Mouse (Mus musculus) heart, embryonic 16.5 days (tissue): ENCODE measurements around the gene Pogz. TPM values are rescaled to one million over a fixed set of nuclear protein-coding genes. Genes with fewer than 3 reads are reported as not detected.
"Not testable (repeated sequence)": the region's sequence is repeated elsewhere in the genome, so short reads cannot be mapped to it uniquely, and the experiment has no call there.

Experiments
- ATAC-seq: fragments of 200-750 bp; cut with Nextera tagmentation; replicated peaks from 2 replicates; pipeline ENCODE4 v1.8.0; 2017; ENCODE audit warnings: moderate number of reproducible peaks; ENCODE audit not compliant: insufficient read depth, low FRiP score; ENCODE audit errors: extremely low read depth
- H3K27ac ChIP-seq: fragments of 300-500 bp; sonication (generic); 2 replicates; pipeline ENCODE4 v1.5.1; 2014; ENCODE audit warnings: mild to moderate bottlenecking, low read length, control low read depth, moderate library complexity
- H3K27me3 ChIP-seq: fragments of 300-500 bp; sonication (generic); 2 replicates; pipeline ENCODE4 v1.6.1; 2014; ENCODE audit warnings: low read length, mixed read lengths; ENCODE audit not compliant: control insufficient read depth, insufficient read depth
- H3K36me3 ChIP-seq: fragments of 300-500 bp; sonication (generic); 2 replicates; pipeline ENCODE4 v1.6.1; 2014; ENCODE audit not compliant: control insufficient read depth, insufficient read depth
- H3K4me1 ChIP-seq: fragments of 300-500 bp; sonication (generic); 2 replicates; pipeline ENCODE4 v1.6.1; 2014; ENCODE audit warnings: low read length, mixed read lengths; ENCODE audit not compliant: control insufficient read depth, insufficient read depth
- H3K4me2 ChIP-seq: fragments of 300-500 bp; sonication (generic); 2 replicates; pipeline ENCODE4 v1.6.1; 2014; ENCODE audit warnings: low read depth, mild to moderate bottlenecking, control low read depth, low read length
- H3K4me3 ChIP-seq: fragments of 300-500 bp; sonication (generic); 2 replicates; pipeline ENCODE4 v1.5.1; 2014; ENCODE audit warnings: mild to moderate bottlenecking, control low read depth, low read length
- H3K9ac ChIP-seq: fragments of 300-500 bp; sonication (generic); 2 replicates; pipeline ENCODE4 v1.6.1; 2014; ENCODE audit warnings: low read length, control low read depth
- H3K9me3 ChIP-seq: fragments of 300-500 bp; sonication (generic); replicated peaks from 2 replicates; pipeline ENCODE4 v1.6.1; 2016; ENCODE audit warnings: low read length; ENCODE audit not compliant: control insufficient read depth
- WGBS: fragments of 180-500 bp; shearing (Covaris S2); extraction: QIAGEN DNeasy Blood & Tissue Kit; methylation state at CpG from one replicate; pipeline ENCODE4 v1.1.7; 2014; 5-methylcytosine and 5-hydroxymethylcytosine counted together
- polyA plus RNA-seq: library from polyadenylated mRNA; unstranded; fragments of >200 nt; fragmentation: Nextera tagmentation; extraction: Ambion mirVana; gene quantifications from 2 replicates; pipeline ENCODE4 v1.2.1, GENCODE M21; 2015

The Pogz gene
- polyA plus RNA-seq, 1 experiment from 2014 or later, result 8.9 TPM

DNA sequence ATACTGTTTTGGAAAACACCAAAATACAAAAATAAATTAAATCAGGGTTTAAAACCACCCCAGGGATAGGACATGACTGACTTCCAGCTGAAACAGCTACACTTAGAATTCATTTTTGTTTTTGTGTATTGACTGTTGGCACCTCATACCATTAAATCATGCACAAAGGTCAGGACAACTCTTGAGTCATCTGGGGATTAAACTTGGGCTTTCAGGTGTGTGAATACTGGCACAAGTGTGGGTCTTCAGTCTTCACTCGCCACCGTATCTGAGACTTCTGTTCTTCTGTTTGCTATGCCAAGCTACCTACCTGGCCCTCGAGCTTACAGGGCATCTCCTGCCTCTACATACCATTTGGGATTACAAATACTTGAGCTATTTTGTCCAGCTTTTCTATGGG, 45.2 kb downstream of the Pogz start:
- H3K4me3 ChIP-seq, result no peak overlapping the region
- 80% methylated on average over 3 of the region's 3 CpGs for WGBS
- peaks cover 55% of the 10 kb centered on the region for H3K36me3 ChIP-seq
- H3K4me1 ChIP-seq, result peaks cover 14% of the 10 kb centered on the region
- H3K4me2 ChIP-seq, result no peak overlapping the region
- no peak for ATAC-seq
- no peaks in the 10 kb centered on the region for H3K9me3 ChIP-seq
- H3K27ac ChIP-seq, result no peak overlapping the region
- H3K9ac ChIP-seq, result no peak overlapping the region
- no peaks in the 10 kb centered on the region for H3K27me3 ChIP-seq

GRCm38 (mm10) chr3:94886316-94887224, 49.2 kb downstream of the Pogz start, which contains the start of gene Psmb4:
TSS of gene Psmb4 (minus strand) at chr3:94886961.
- Histone ChIP-seq H3K27me3 (no peaks in the 10 kb centered on the region), H3K4me3 (peak within 1 kb of the TSS; percentile 83), H3K9ac (peak within 1 kb of the TSS; percentile 96), H3K4me1 (peaks cover 14% of the 10 kb centered on the region), H3K27ac (peak within 1 kb of the TSS; percentile 82), H3K9me3 (no peaks in the 10 kb centered on the region), H3K36me3 (peaks cover 28% of the 10 kb centered on the region), H3K4me2 (peak within 1 kb of the TSS; percentile 98)
- peak; percentile 86 for ATAC-seq
- WGBS, result 1% methylated on average over 61 of the region's 61 CpGs

DNA sequence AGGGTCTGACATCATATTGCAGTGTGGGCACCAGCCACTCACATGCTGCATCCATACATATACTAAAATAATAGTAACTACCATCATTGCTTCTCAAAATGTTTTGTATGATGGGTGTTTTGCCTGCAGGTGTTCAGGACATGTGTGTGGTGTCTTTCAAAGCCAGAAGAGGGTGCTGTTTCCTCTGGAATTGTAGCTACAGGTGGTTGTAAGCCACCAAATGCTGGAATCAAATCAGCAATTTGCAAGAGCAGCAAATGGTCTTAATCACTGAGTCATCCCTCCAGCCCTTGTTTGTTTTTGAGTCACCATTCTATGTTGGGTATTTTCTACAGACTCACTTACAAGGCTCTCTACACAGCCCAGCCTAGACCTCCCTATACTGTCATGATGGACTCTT, 51.2 kb downstream of the Pogz start:
- Histone ChIP-seq H3K27me3 (no peaks in the 10 kb centered on the region), H3K9ac (no peak overlapping the region), H3K9me3 (no peaks in the 10 kb centered on the region), H3K4me1 (peaks cover 14% of the 10 kb centered on the region), H3K27ac (no peak overlapping the region), H3K36me3 (peaks cover 15% of the 10 kb centered on the region), H3K4me3 (no peak overlapping the region), H3K4me2 (no peak overlapping the region)
- no peak for ATAC-seq

DNA sequence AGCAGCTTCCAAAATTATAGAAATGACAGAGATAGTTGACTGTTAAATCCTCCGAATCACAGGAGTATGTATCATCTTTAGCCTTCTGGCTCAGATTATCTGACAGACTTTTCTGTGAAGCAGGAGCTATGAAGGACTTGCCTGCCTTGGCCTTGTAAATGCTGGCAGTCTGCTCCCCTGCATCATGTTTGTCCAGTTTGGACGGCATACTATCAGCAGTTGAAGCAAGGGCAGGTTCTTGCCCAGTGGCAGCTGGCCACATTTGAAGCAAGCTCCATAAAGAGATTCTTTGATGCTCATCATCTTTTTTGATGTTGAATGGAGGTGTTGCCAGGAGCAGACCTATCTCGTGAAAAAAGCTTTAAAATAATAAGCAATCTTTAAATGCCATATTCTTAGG, 56.7 kb downstream of the Pogz start:
- H3K9me3 ChIP-seq, result no peaks in the 10 kb centered on the region
- H3K27ac ChIP-seq, result no peak overlapping the region
- H3K4me2 ChIP-seq, result no peak overlapping the region
- no peak overlapping the region for H3K9ac ChIP-seq
- no peak overlapping the region for H3K4me3 ChIP-seq
- no peak for ATAC-seq
- H3K27me3 ChIP-seq, result no peaks in the 10 kb centered on the region
- H3K4me1 ChIP-seq, result no peaks in the 10 kb centered on the region
- H3K36me3 ChIP-seq, result no peaks in the 10 kb centered on the region
- WGBS, result 61% methylated on average over 3 of the region's 3 CpGs

DNA sequence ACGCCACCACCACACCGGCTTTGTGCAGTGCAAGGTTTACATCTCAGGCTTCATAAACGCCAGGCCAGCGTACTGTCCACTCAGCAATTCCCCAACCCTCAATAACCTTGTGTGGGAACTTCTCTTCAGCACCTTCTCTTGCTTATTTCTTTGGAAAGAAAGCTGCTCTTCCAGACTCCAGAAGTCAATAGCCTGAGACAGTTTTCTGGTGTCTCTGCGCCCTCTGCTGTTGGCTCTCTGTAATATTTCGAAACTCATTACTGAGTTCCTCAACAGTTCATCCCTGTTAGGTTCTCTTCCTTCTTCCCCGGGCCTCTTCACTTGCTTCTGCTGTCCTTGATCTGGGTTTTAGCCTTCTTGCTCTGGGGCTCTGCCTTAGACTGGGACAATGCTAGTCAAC, 65.4 kb downstream of the Pogz start:
- Histone ChIP-seq H3K4me1 (no peaks in the 10 kb centered on the region), H3K9me3 (no peaks in the 10 kb centered on the region), H3K27ac (no peak overlapping the region), H3K36me3 (no peaks in the 10 kb centered on the region), H3K9ac (no peak overlapping the region), H3K4me3 (no peak overlapping the region), H3K27me3 (no peaks in the 10 kb centered on the region), H3K4me2 (no peak overlapping the region)
- WGBS, result 20% methylated on average over 7 of the region's 7 CpGs
- ATAC-seq, result no peak

DNA sequence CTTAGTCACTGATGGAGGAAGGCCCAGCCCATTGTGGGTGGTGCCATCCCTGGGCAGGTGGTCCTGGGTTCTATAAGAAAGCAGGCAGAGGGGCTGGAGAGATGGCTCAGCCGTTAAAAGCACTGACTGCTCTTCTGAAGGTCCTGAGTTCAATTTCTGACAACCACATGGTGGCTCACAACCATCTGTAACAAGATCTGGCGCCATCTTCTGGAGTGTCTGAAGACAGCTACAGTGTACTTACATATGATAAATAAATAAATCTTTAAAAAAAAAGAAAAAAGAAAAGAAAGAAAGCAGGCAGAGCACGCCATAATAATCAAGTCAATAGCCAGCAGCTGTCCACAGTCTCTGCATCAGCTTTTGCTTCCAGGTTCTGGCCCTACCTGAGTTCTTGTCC, 67.4 kb downstream of the Pogz start:
- not testable (repeated sequence) for H3K27me3 ChIP-seq, H3K9ac ChIP-seq, ATAC-seq, H3K9me3 ChIP-seq, H3K27ac ChIP-seq, H3K36me3 ChIP-seq, H3K4me2 ChIP-seq, H3K4me3 ChIP-seq, H3K4me1 ChIP-seq
- WGBS, result 60% methylated on average over 3 of the region's 3 CpGs

- ATAC-seq, result no peak
- H3K9ac ChIP-seq, result no peak overlapping the region
- no peak overlapping the region for H3K27ac ChIP-seq
- no peaks in the 10 kb centered on the region for H3K4me1 ChIP-seq
- WGBS, result 34% methylated on average over 1 of the region's 1 CpGs
- H3K4me3 ChIP-seq, result no peak overlapping the region
- no peaks in the 10 kb centered on the region for H3K36me3 ChIP-seq
- H3K27me3 ChIP-seq, result no peaks in the 10 kb centered on the region
- H3K9me3 ChIP-seq, result no peaks in the 10 kb centered on the region
- H3K4me2 ChIP-seq, result no peak overlapping the region
These were observed 69.1 kb downstream of the Pogz start for GRCm38 (mm10) chr3:94906482-94906881.

DNA sequence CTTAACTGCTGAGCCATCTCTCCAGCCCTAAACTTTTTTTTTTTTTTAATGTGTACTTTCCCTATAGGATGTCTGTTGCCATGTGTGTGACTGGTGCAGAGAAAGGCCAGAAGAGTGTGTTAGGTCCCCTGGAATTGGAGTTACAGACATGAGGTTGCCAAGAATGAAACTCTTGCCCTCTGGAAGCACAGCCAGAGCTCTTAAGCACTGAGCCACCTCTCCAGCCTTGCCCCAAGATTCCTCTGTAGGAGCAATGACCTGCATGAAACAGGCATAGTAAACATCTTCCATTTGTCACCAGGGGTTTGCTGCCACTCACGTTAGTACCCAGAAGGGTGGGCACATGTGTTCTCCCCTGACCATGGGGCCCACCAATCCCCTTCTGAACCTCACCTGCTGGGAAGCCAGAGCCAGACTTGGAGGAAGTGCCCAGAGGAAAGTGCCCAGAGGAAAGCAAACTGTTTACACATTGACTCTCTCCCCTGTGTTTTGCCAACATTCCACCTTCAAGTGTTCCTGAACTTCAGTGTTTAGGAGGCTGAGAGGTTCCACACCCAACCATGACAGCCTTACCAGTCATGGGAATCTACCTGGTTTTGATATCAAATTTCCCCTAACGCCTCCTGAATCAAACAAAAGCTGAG, 73.8 kb downstream of the Pogz start:
- H3K4me3 ChIP-seq, result no peak overlapping the region
- H3K9ac ChIP-seq, result no peak overlapping the region
- no peaks in the 10 kb centered on the region for H3K9me3 ChIP-seq
- 55% methylated on average over 2 of the region's 2 CpGs for WGBS
- no peak overlapping the region for H3K4me2 ChIP-seq
- ATAC-seq, result no peak
- H3K27ac ChIP-seq, result no peak overlapping the region
- H3K4me1 ChIP-seq, result no peaks in the 10 kb centered on the region
- no peaks in the 10 kb centered on the region for H3K36me3 ChIP-seq
- H3K27me3 ChIP-seq, result no peaks in the 10 kb centered on the region

DNA sequence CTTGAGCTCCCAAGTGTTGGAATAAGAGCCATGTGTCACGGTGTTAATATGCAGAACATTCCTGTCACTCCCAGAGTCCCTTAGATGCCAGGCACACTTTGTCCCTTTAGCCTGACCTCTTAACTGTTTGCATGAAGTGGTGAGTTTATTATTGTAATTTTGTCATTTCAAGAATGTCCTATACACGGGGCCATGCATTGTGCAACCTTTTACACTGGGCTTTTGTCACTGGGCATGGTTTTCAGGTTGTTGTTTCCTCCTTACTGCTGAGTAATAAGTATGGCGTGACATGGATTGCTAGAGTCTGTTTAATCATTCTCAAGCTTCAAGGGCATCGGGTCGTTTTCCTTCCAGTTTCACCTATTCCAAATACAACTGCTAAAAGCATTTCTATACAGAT, 76.4 kb downstream of the Pogz start:
- no peak overlapping the region for H3K27ac ChIP-seq
- ATAC-seq, result no peak

More for the DNA sequence above, 76.4 kb downstream of the Pogz start:
- no peak overlapping the region for H3K4me2 ChIP-seq
- H3K4me3 ChIP-seq, result no peak overlapping the region
- 0 out of 2 replicates have a peak, but pooled peaks cover 5% of the 10 kb centered on the region for H3K4me1 ChIP-seq
- no peaks in the 10 kb centered on the region for H3K27me3 ChIP-seq
- no peak overlapping the region for H3K9ac ChIP-seq
- H3K36me3 ChIP-seq, result no peaks in the 10 kb centered on the region
- 46% methylated on average over 5 of the region's 5 CpGs for WGBS
- H3K9me3 ChIP-seq, result no peaks in the 10 kb centered on the region
